Mouse (Mus musculus): Measurements from ENCODE around the gene Trim8.

DNA sequence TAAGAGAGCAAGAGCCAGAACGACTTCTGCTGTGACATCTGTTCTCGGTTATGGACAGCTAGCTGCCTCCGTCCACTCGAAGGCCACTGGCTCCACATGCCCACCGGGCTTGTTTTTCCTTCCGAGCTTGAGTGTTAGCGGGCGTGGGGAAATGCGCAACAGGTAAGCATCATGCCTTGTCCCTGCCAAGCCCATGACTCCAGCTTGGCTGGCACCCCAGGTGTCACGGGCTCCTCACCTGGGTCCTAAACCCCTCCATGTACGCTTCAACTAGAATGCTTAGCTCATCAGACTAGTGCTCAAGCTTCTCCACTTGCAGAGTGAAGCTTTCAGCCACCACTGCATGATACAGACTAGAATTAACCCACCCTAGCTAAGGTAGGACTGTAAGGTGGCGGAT lies 57.1 kb downstream of the Trim8 start:
- no peak for TF ChIP-seq POLR2A (IDR thresholded peaks at IDR 0.05; ENCODE audit: extremely low read depth, insufficient read depth, low read length)
- TF ChIP-seq CTCF (IDR thresholded peaks at IDR 0.05; ENCODE audit: low read depth, low read length): no peak
